Mouse (Mus musculus) forebrain, embryonic 10.5 days (tissue): ENCODE data around the gene Rab3a. TPM values are rescaled to one million over a fixed set of nuclear protein-coding genes. Genes with fewer than 3 reads are reported as not detected.

Experiments
- DNase-seq: peaks from one replicate; pipeline ENCODE4 v3.0.0-alpha.2; 2017; ENCODE audit warnings: low spot score; ENCODE audit errors: extremely low spot score
- H3K27ac ChIP-seq: fragments of 300-500 bp; sonication (generic); 2 replicates; pipeline ENCODE4 v1.5.1; 2016; ENCODE audit warnings: mild to moderate bottlenecking
- H3K27me3 ChIP-seq: fragments of 300-500 bp; sonication (generic); 2 replicates; pipeline ENCODE4 v1.6.1; 2016; ENCODE audit warnings: mild to moderate bottlenecking; ENCODE audit not compliant: poor library complexity, severe bottlenecking
- H3K36me3 ChIP-seq: fragments of 300-500 bp; sonication (generic); replicated peaks from 2 replicates; pipeline ENCODE4 v1.6.1; 2016; ENCODE audit warnings: mild to moderate bottlenecking, moderate library complexity
- H3K4me1 ChIP-seq: fragments of 300-500 bp; sonication (generic); 2 replicates; pipeline ENCODE4 v1.6.1; 2016
- H3K4me3 ChIP-seq: fragments of 300-500 bp; sonication (generic); 2 replicates; pipeline ENCODE4 v1.5.1; 2016; ENCODE audit warnings: mild to moderate bottlenecking, moderate library complexity
- H3K9me3 ChIP-seq: fragments of 300-500 bp; sonication (generic); 2 replicates; pipeline ENCODE4 v1.6.1; 2016; ENCODE audit warnings: mild to moderate bottlenecking, moderate library complexity
- WGBS: fragments of 180-500 bp; shearing (Covaris S2); methylation state at CpG from one replicate; pipeline ENCODE4 v1.1.7; 2016; 5-methylcytosine and 5-hydroxymethylcytosine counted together
- polyA plus RNA-seq: library from polyadenylated mRNA; unstranded; fragments of >200 nt; fragmentation: Nextera tagmentation; extraction: Ambion mirVana; gene quantifications from 2 replicates; pipeline ENCODE4 v1.2.1, GENCODE M21; 2016

Gene Rab3a
- polyA plus RNA-seq, 1 experiment from 2014 or later, result 12.2 TPM

DNA sequence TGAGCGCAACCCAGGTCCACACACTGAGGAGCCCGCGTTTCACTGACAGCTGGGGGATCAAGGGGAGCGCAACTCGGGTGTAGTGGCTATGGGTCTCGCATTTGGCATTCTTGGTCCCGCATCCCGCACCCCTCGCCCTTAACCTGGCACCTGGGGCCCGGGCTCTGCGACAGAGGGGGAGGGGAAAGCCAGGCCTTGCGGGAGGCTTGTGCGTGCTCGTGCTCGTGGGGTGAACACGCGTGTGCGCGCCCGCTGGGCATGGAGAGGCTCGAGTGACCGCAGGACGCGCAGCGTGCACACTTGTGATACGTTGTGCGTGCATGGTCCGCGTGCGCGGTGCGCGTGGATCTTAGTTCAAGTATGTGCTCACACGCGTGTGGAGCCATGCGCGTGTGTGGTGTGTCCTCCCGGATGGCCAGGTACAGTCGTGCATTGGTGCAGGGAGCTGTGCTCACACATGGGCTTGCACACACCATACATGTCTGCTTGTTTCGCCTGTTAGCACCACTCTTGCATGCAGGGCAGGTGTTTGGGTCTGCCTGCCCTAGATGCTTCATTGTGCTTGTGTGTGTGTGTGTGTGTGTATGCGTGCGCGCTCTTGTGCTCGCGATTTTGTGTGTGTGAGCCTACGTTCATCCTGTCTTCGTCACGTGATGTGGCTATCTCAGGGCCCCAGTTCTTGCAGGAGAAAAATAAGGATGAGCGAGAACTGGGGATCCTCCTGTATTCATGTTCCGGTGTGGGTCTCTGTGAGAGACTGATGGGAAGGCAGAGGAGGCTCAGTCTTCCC lies 587 bp downstream of the Rab3a start:
- H3K4me1 ChIP-seq, result peaks cover 54% of the 10 kb centered on the region
- 22% methylated on average over 50 of the region's 50 CpGs for WGBS
- DNase-seq, result no peak

DNA sequence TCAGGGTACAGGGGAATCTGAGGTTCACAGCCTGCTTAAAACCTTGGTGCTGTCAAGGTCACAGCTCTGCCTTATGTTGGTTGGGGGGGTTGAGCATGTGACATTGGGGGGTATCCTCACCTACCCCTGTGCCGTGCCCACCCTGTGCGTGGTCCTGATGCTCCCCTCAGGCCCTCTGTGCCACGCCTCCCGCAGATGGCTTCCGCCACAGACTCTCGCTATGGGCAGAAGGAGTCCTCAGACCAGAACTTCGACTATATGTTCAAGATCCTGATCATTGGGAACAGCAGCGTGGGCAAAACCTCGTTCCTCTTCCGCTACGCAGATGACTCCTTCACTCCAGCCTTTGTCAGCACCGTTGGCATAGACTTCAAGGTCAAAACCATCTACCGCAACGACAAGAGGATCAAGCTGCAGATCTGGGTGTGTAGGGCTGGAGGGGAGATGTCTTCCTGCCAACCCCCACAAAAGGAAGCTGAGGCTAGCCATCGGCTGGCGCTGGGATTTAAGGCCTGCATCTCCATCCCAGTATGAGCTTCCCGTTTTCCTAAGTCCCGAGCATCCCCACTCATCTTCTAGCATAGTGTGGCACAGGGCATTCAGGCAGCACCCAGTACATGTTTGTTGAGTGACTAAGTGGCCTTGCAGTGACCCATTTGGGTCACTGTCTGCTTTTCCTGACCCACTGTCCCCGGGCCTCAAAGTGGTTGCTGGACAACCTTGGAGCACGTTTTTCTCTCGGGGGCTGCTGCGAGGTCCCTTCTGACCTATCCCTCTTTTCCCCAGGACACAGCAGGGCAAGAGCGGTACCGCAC lies 1.4 kb downstream of the Rab3a start:
- Histone ChIP-seq H3K27ac (no peak overlapping the region), H3K27me3 (peaks cover 19% of the 10 kb centered on the region)
- WGBS, result 87% methylated on average over 24 of the region's 24 CpGs

More for the DNA sequence above, 587 bp downstream of the Rab3a start:
- H3K36me3 ChIP-seq, result peaks cover 26% of the 10 kb centered on the region
- H3K27ac ChIP-seq, result peak overlapping the region; percentile 86
- no peaks in the 10 kb centered on the region for H3K9me3 ChIP-seq
- H3K27me3 ChIP-seq, result peaks cover 23% of the 10 kb centered on the region
- H3K4me3 ChIP-seq, result peak overlapping the region; percentile 82

DNA sequence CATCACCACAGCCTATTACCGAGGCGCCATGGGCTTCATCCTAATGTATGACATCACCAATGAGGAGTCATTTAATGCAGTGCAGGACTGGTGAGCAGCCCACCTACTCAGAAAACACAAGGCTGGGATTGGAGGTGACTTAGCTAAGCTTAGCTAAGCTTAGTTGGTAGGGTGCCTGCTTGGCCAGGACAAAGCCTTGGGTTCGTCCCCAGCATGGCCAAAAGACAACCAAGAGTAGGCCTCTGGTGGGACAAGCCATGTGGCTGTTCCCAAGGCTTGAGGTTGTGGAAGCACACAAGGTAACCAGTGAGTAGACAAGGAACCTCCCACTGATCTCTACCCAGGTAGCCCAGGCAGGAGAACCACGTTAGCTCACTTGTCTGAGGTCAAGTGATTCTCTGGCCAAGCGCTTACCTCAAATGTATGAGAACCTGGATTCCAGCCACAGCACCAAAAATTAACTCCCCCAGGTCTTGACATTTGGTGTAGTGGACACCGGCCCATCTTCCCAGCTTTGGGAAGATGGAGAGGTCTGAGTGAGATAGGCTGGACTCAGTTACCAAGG lies 2.1 kb downstream of the Rab3a start:
- DNase-seq, result no peak
- Histone ChIP-seq H3K4me3 (no peak overlapping the region), H3K27me3 (peaks cover 19% of the 10 kb centered on the region), H3K4me1 (peaks cover 68% of the 10 kb centered on the region), H3K36me3 (peaks cover 26% of the 10 kb centered on the region), H3K9me3 (no peaks in the 10 kb centered on the region), H3K27ac (no peak overlapping the region)
- 87% methylated on average over 6 of the region's 6 CpGs for WGBS

More for the DNA sequence above, 1.4 kb downstream of the Rab3a start:
- Histone ChIP-seq H3K9me3 (no peaks in the 10 kb centered on the region), H3K4me3 (peak overlapping the region; percentile 82), H3K36me3 (peaks cover 26% of the 10 kb centered on the region), H3K4me1 (peaks cover 62% of the 10 kb centered on the region)
- DNase-seq, result no peak

DNA sequence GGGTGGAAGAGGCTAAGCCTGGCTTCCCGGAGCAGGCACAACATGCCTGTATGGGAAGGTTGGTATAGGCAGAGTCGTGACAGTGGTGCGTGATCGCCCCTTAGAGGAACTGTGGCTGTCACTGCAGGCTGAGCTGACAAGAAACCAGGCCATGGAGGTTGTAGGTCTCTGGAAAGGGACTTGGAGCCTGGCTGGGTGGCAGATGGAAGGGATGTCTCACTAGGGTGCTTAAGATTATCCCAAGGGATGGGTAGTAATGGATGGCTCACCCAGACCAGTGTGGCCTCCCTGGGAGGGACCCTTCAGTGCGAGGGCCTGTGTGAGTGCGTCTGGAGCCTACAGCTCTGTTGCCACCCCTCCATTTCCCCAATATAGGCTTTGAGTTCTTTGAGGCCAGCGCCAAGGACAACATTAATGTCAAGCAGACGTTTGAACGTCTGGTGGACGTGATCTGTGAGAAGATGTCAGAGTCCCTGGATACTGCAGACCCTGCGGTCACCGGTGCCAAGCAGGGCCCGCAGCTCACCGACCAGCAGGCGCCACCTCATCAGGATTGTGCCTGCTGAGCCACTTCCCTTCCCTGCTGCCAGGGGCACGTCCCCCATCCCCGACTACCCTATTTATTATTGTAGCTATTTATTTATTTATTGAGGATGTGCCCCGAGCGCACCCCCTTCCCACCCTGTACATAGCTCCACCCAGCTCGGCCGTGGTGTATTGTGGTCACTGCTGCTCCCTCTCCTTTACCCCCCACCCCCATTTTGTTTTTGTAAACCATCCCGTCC lies 3.2 kb downstream of the Rab3a start:
- 76% methylated on average over 22 of the region's 22 CpGs for WGBS
- Histone ChIP-seq H3K27me3 (peaks cover 19% of the 10 kb centered on the region), H3K4me3 (no peak overlapping the region), H3K9me3 (no peaks in the 10 kb centered on the region), H3K36me3 (peaks cover 26% of the 10 kb centered on the region), H3K4me1 (peaks cover 71% of the 10 kb centered on the region), H3K27ac (no peak overlapping the region)
- DNase-seq, result no peak

- H3K27ac ChIP-seq, result no peak overlapping the region; the same call in 1 of the 2 replicates
- peaks cover 19% of the 10 kb centered on the region for H3K27me3 ChIP-seq
- no peak overlapping the region for H3K4me3 ChIP-seq
- peaks cover 66% of the 10 kb centered on the region for H3K4me1 ChIP-seq
- H3K36me3 ChIP-seq, result peaks cover 26% of the 10 kb centered on the region
- 87% methylated on average over 7 of the region's 7 CpGs for WGBS
- no peak for DNase-seq
- no peaks in the 10 kb centered on the region for H3K9me3 ChIP-seq
Observed at GRCm38 (mm10) chr8:70758308-70758615, 3.8 kb downstream of the Rab3a start.

- WGBS, result 80% methylated on average over 19 of the region's 19 CpGs
- Histone ChIP-seq H3K27ac (no peak overlapping the region; the same call in 1 of the 2 replicates), H3K4me1 (peaks cover 61% of the 10 kb centered on the region), H3K36me3 (peaks cover 26% of the 10 kb centered on the region), H3K4me3 (peak overlapping the region; percentile 81; the same call in 1 of the 2 replicates), H3K9me3 (no peaks in the 10 kb centered on the region), H3K27me3 (peaks cover 19% of the 10 kb centered on the region)
- DNase-seq, result no peak
Observed at GRCm38 (mm10) chr8:70758616-70759561, 4.4 kb downstream of the Rab3a start.

DNA sequence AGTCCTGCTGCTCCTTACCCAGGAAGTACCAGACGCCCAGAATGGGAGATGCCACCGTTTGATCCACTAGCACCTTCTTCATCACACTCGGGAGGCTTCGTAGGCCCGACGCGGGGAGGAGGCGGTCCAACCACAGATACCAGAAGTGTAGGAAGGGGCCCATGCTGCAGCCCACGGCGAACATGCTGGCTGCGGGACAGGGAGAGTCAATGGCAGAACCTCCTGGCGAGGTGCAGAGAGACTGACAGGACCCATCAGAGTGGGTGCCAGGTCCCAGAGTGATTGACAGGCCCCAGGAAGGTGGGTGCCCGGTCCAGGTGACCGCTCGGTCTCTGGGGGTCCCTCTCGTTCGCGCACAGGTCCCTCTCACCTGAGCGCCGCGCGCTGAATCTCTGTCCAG lies 5.9 kb downstream of the Rab3a start:
- peak overlapping the region; percentile 85 for H3K27ac ChIP-seq
- DNase-seq, result no peak
- H3K9me3 ChIP-seq, result no peaks in the 10 kb centered on the region
- peaks cover 58% of the 10 kb centered on the region for H3K4me1 ChIP-seq
- H3K27me3 ChIP-seq, result peaks cover 23% of the 10 kb centered on the region
- under 1% methylated on average over 22 of the region's 22 CpGs for WGBS
- peak overlapping the region; percentile 81 for H3K4me3 ChIP-seq
- H3K36me3 ChIP-seq, result peaks cover 32% of the 10 kb centered on the region

- Histone ChIP-seq H3K27me3 (peaks cover 19% of the 10 kb centered on the region), H3K27ac (peak within 1 kb of the TSS; percentile 85)
Observed at GRCm38 (mm10) chr8:70760775-70761406, 6.4 kb downstream of the Rab3a start, which contains the start of gene Mpv17l2. Gene Mpv17l2, minus strand, starts transcription at chr8:70760946.

GRCm38 (mm10) chr8:70762118-70762517 lies 7.6 kb downstream of the Rab3a start:
- DNase-seq, result no peak
- Histone ChIP-seq H3K9me3 (no peaks in the 10 kb centered on the region), H3K36me3 (peaks cover 20% of the 10 kb centered on the region), H3K4me1 (peaks cover 66% of the 10 kb centered on the region), H3K27me3 (peaks cover 13% of the 10 kb centered on the region; the same call in 1 of the 2 replicates), H3K4me3 (no peak overlapping the region), H3K27ac (no peak overlapping the region)
- 80% methylated on average over 1 of the region's 1 CpGs for WGBS

More at GRCm38 (mm10) chr8:70760775-70761406, 6.4 kb downstream of the Rab3a start, which contains the start of gene Mpv17l2:
- Histone ChIP-seq H3K4me3 (peak within 1 kb of the TSS; percentile 81), H3K4me1 (peaks cover 58% of the 10 kb centered on the region), H3K9me3 (no peaks in the 10 kb centered on the region), H3K36me3 (peaks cover 32% of the 10 kb centered on the region)
- peak; percentile 98 for DNase-seq
- WGBS, result under 1% methylated on average over 55 of the region's 55 CpGs

DNA sequence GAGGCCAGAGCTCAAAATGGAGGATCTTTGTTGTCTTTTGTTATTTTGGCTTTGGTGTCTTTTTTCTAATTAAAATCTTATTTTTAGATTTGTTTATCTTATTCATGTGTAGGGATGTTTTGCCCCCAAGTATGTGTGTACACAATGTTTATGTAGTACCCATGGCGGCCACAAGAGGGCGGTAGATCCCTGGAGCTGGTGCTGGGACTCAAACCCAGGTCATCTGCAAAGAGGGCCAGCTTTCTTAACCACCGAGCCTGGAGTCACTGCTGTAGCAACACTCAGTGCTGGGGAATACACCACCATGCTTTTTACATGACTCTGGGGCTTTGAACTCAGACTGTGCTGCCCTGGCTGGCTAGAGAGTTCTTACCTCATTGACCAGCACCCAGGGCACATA lies 8.9 kb downstream of the Rab3a start:
- 5% methylated on average over 3 of the region's 3 CpGs for WGBS
- Histone ChIP-seq H3K36me3 (peaks cover 16% of the 10 kb centered on the region), H3K27me3 (peaks cover 19% of the 10 kb centered on the region), H3K27ac (no peak overlapping the region), H3K9me3 (no peaks in the 10 kb centered on the region), H3K4me1 (peaks cover 69% of the 10 kb centered on the region), H3K4me3 (no peak overlapping the region)
- DNase-seq, result peak; percentile 66

- peaks cover 22% of the 10 kb centered on the region for H3K27me3 ChIP-seq
- H3K27ac ChIP-seq, result no peak overlapping the region
- no peak for DNase-seq
- WGBS, result 86% methylated on average over 8 of the region's 8 CpGs
- H3K4me1 ChIP-seq, result peaks cover 70% of the 10 kb centered on the region
- H3K4me3 ChIP-seq, result no peak overlapping the region
- H3K9me3 ChIP-seq, result no peaks in the 10 kb centered on the region
- peaks cover 20% of the 10 kb centered on the region for H3K36me3 ChIP-seq
Observed at GRCm38 (mm10) chr8:70764026-70764425, 9.5 kb downstream of the Rab3a start.
